Mouse (Mus musculus) left cerebral cortex, postnatal 25 days (tissue): Measurements from ENCODE around the gene Taf5l. TPM values are rescaled to one million over a fixed set of nuclear protein-coding genes. Genes with fewer than 3 reads are reported as not detected.
A peak's percentile ranks its signal among the peaks of the same experiment; 100 is the strongest.
"Not testable (repeated sequence)": the region's sequence is repeated elsewhere in the genome, so short reads cannot be mapped to it uniquely, and the experiment has no call there.

Experiments used
- DNase-seq, 2 experiments: peaks; one replicate each; pipeline ENCODE4 v3.0.0; 2022; ENCODE audit warnings: low spot score in 2 of 2, mixed read lengths in 1 of 2
- intact Hi-C: fragments of 180-260 bp; cut with DNase I; formaldehyde crosslinking; loops from one replicate; pipeline ENCODE4 v1.15.1; 2025
- total RNA-seq, 2 experiments: library from RNA; stranded (reverse); gene quantifications; 2 replicates each; pipeline ENCODE4 v1.2.3; 2021

The Taf5l gene
- 10 to 100 TPM; 21.2 to 21.8 TPM for total RNA-seq

- DNase-seq = peak; percentile 93 to 95
- intact Hi-C loops = loop anchor here (2.0 to 5.0 kb wide), 2 partner anchors 37 to 74 kb away; partner anchors contain the start of gene Nup133
These were observed at the start of gene Taf5l, which contains the start of gene Urb2 for GRCm38 (mm10) chr8:124021237-124022227. TSS of gene Taf5l (minus strand) at chr8:124021397. TSS of gene Urb2 (plus strand) at chr8:124021508.

- DNase-seq = peak; percentile 24 to 46
These were observed 49.4 kb upstream of the Taf5l start for GRCm38 (mm10) chr8:124070363-124071324.

GRCm38 (mm10) chr8:124067059-124067750 is 46.0 kb upstream of the Taf5l start:
- intact Hi-C loops = no loop called here
- DNase-seq = no peak

More at GRCm38 (mm10) chr8:124070363-124071324, 49.4 kb upstream of the Taf5l start:
- intact Hi-C loops = no loop called here

GRCm38 (mm10) chr8:124066325-124067058 is 45.3 kb upstream of the Taf5l start:
- intact Hi-C loops = no loop called here

GRCm38 (mm10) chr8:124056832-124057655 is 35.8 kb upstream of the Taf5l start:
- intact Hi-C loops = no loop called here
- no peak for DNase-seq

More at GRCm38 (mm10) chr8:124066325-124067058, 45.3 kb upstream of the Taf5l start:
- DNase-seq = no peak

- no peak for DNase-seq
- intact Hi-C loops = loop anchor here (1.0 to 5.0 kb wide), 2 partner anchors 180 to 297 kb away; partner anchors contain the start of gene Galnt2
These were observed 31.4 kb upstream of the Taf5l start for GRCm38 (mm10) chr8:124052568-124052967.

GRCm38 (mm10) chr8:124052110-124052509 is 30.9 kb upstream of the Taf5l start:
- intact Hi-C loops = loop anchor here (1.0 to 5.0 kb wide), 2 partner anchors 180 to 297 kb away; partner anchors contain the start of gene Galnt2
- peak; percentile 72 to 74 for DNase-seq

GRCm38 (mm10) chr8:124045856-124046255 is 24.7 kb upstream of the Taf5l start:
- no peak for DNase-seq
- intact Hi-C loops = no loop called here

- no peak for DNase-seq
- intact Hi-C loops = no loop called here
These were observed 23.7 kb upstream of the Taf5l start for GRCm38 (mm10) chr8:124044931-124045330.

GRCm38 (mm10) chr8:124044421-124044820 is 23.2 kb upstream of the Taf5l start:
- no peak for DNase-seq
- intact Hi-C loops = no loop called here

GRCm38 (mm10) chr8:124042201-124042600 is 21.0 kb upstream of the Taf5l start:
- intact Hi-C loops = no loop called here
- DNase-seq = no peak

GRCm38 (mm10) chr8:124039351-124039750 is 18.2 kb upstream of the Taf5l start:
- no peak for DNase-seq
- intact Hi-C loops = no loop called here

GRCm38 (mm10) chr8:124038121-124038520 is 16.9 kb upstream of the Taf5l start:
- intact Hi-C loops = no loop called here
- DNase-seq = no peak

- DNase-seq = no peak
- intact Hi-C loops = no loop called here
These were observed 12.2 kb upstream of the Taf5l start for GRCm38 (mm10) chr8:124033400-124033799.

- intact Hi-C loops = no loop called here
These were observed 6.6 kb upstream of the Taf5l start for GRCm38 (mm10) chr8:124027831-124028230.

GRCm38 (mm10) chr8:124026265-124026664 is 5.1 kb upstream of the Taf5l start:
- DNase-seq, intact Hi-C loops: not testable (repeated sequence)

More at GRCm38 (mm10) chr8:124027831-124028230, 6.6 kb upstream of the Taf5l start:
- DNase-seq = no peak
